Mouse (Mus musculus) gastrocnemius, adult 2 months (tissue): Measurements from ENCODE around the gene Ubash3a. TPM values are rescaled to one million over a fixed set of nuclear protein-coding genes. Genes with fewer than 3 reads are reported as not detected.
A peak's percentile ranks its signal among the peaks of the same experiment; 100 is the strongest.
"Not testable (repeated sequence)": the region's sequence is repeated elsewhere in the genome, so short reads cannot be mapped to it uniquely, and the experiment has no call there.

Source experiments
- DNase-seq: peaks from one replicate; pipeline ENCODE4 v3.0.0; 2022
- H3K27ac ChIP-seq: fragments of 200-600 bp; 2 replicates; pipeline ENCODE4 v1.8.1; 2022; ENCODE audit warnings: mild to moderate bottlenecking
- H3K4me3 ChIP-seq: fragments of 200-600 bp; 2 replicates; pipeline ENCODE4 v1.8.1; 2022; ENCODE audit warnings: mild to moderate bottlenecking, moderate library complexity
- CTCF ChIP-seq: fragments of 200-600 bp; IDR thresholded peaks from 2 replicates; pipeline ENCODE4 v1.8.1; 2022; ENCODE audit warnings: antibody characterized with exemption, mild to moderate bottlenecking, moderate library complexity
- intact Hi-C: fragments of 180-260 bp; cut with DNase I; formaldehyde crosslinking; loops from one replicate; pipeline ENCODE4 v1.15.1; 2025
- total RNA-seq, 2 experiments: library from RNA; stranded (reverse); gene quantifications; 2 replicates each; pipeline ENCODE4 v1.2.3; 2021

The Ubash3a gene
- total RNA-seq, 2 experiments from 2014 or later = not detected

DNA sequence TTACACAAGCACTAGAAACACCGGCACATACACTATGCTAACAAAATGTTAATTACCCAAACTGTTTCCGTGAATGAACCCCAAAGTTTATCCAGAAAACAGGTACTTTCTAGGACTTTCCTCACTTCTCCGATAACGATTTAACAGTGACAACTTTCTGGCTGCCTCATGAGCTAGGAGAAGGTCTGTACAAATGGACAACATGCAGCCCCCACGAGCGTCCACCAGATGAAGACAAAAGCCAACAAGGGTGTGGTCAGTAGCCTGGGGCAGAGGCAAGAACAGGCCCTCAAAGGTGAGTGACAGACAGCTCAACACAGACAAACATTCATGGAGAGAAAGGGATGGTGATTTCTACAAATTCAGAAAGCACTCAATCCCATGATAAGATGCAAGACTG, 59.9 kb downstream of the Ubash3a start:
- intact Hi-C loops = no loop called here
- no peak for TF ChIP-seq CTCF

DNA sequence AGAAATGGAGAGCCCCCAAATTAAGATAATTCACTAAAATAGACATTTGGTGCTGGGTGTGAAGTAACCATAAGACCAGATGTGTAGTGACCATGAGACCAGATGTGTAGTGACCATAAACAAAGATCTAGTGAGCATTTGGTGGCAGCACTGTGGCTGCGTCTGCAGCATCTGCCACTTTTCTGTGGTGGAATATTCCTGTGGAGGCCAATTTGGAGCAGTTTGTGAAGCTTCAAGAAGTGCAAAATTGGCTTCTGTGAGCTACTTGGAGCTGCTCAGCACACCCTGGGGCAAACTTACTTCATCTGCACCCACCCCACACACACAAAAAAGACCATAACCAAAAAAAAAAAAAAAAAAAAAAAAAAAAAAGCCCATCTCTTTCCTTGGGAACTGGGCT, 60.3 kb downstream of the Ubash3a start:
- no peak overlapping the region for H3K27ac ChIP-seq
- intact Hi-C loops = no loop called here
- DNase-seq = no peak
- H3K4me3 ChIP-seq = no peak overlapping the region
- no peak for TF ChIP-seq CTCF

More for the DNA sequence above, 59.9 kb downstream of the Ubash3a start:
- Histone ChIP-seq H3K4me3 (no peak overlapping the region), H3K27ac (no peak overlapping the region)
- DNase-seq = no peak

DNA sequence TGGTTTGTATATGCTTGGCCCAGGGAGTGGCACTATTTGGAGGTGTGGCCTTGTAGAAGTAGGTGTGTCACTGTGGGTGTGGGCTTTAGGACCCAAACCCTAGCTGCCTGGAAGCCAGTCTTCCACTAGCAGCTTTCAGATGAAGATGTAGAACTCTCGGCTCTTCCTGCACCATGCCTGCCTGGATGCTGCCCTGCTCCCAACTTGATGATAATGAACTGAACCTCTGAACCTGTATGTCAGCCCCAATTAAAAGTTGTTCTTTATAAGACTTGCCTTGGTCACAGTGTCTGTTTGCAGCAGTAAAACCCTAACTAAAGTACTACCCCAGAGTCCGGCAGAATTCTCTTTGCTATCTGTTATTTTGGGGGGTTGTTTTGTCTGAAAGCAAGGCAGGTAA, 62.1 kb downstream of the Ubash3a start:
- Histone ChIP-seq H3K4me3 (no peak overlapping the region), H3K27ac (no peak overlapping the region)
- TF ChIP-seq CTCF = no peak
- intact Hi-C loops = no loop called here
- no peak for DNase-seq

DNA sequence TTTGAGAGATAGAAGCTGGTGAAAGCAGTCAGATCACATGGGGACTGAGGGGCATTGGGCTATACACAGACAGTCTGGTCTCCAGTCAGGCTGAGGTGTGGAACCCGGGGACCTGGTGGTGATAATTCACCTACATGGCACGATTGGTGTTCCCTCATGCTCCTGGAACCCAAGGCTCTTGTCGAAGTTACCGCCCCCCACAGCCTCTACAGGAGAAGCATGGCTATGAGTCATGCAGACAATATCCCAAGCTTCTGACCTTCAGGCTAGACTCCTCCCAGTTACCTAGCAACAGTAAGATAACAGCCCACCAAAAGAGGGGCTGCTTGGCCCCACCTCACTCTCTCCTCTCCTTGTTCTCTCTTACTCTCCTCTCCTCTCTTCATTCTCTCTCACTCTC, 62.6 kb downstream of the Ubash3a start:
- DNase-seq = no peak
- H3K27ac ChIP-seq = no peak overlapping the region
- H3K4me3 ChIP-seq = no peak overlapping the region
- intact Hi-C loops = no loop called here
- no peak for TF ChIP-seq CTCF

DNA sequence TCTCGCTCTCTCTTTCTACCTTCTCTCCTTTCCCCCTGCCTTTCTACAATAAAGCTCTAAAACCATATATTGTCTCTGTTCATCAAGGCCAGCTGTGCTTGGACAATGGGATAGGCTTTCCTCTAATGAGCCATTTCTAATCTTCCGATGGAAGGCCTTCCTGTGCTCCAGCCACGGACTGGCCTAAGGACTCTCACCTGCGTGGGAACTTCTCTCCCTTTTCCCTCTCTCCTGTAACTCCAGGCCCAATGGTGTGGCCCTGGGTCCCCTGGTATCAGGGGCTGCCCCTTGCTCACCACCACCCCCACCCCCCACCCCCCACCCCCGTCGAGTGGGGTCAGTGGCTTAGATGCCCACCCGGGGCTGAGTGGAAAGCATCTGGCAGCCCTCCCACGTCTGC, 63.1 kb downstream of the Ubash3a start:
- not testable (repeated sequence) for H3K27ac ChIP-seq, H3K4me3 ChIP-seq, DNase-seq
- intact Hi-C loops = loop anchor here (1.0 kb wide), 1 partner anchor 16 kb away; no protein-coding TSS in a partner anchor

DNA sequence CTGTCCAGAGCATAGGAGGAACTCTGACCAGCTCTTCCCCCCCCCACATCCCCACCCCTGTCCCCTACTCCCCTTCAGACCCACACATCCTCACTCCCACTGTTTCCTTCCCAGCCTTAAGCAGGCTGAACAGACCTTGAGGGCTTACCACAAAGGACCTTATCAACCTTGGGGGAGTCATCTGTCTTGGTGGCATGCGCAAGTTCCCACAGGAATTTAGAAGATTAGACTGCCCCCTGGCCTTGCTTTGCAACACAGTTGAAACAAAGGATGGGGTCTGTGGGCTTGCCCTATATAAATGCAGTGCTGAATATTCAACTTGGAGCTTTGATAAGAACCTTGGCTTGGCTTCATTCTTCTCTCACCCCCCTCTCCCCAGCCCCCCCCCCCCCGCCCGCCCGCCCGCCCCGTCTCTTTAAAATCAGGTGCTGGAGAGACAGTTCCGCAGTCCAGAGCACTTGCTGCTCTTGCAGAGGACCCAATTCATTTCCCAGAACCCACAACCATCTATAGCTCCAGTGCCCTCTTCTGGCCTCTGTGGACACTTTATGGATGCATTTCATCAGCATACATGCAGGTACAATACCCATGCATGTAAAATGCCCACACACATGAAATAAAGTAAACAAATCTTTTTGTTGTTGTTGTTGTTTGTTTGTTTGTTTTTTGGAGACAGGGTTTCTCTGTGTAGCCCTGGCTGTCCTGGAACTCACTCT, 63.6 kb downstream of the Ubash3a start:
- DNase-seq = no peak
- Histone ChIP-seq H3K27ac (no peak overlapping the region), H3K4me3 (no peak overlapping the region)
- peak; percentile 67 for TF ChIP-seq CTCF
- intact Hi-C loops = loop anchor here (1.0 kb wide), 1 partner anchor 17 kb away; no protein-coding TSS in a partner anchor

DNA sequence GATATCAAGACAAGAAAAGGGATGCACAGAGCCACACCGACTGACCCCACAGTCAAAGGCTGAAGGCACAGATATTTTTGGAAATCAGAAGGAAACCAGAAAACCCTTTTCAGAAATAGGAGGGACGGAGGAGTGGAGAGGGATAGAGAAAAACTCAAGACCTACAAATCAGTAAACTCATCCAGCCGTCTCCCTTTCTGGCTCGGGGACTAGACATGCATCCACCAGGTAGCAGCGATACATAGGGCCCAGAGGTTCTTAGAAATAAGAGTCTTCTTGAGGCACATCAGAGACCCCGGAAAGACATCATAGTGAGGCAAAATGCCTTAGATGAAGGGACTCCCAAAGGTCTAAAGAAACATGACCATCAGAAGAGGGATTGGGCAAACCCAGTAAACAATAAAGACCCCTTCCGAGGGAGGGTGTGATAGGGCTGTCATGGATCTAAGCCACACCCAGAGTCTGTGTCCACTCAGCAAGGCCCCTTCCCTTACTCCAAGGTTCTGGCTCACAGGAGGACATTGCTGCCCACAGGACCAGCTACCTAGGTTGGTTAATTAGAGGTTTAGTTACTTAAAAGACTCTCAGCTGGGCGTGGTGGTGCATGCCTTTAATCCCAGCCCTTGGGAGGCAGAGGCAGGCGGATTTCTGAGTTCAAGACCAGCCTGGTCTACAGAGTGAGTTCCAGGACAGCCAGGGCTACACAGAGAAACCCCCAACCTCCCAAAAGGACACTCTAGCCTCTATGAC, 64.9 kb downstream of the Ubash3a start:
- no peak overlapping the region for H3K4me3 ChIP-seq
- no peak for DNase-seq
- no peak for TF ChIP-seq CTCF
- intact Hi-C loops = no loop called here
- H3K27ac ChIP-seq = no peak overlapping the region

DNA sequence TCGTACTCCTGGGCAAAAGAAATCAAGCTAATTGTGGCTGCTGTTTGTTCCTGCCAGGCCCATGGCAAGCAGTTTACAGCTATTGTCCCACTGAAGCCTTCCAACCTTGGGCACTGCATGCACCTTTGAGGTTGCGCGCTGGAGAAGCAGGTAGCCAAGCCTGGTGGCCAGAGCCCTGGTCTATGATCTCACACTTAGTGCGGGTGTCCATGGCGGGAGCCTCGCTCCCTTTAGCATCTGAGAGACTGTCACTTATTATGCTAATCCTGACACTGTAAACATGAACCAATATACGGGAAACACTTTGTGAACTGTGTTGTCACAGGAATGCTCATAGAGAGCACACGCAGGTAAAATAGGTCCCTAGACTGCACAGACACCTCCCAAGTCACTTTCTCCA, 66.0 kb downstream of the Ubash3a start:
- DNase-seq = no peak
- H3K4me3 ChIP-seq = no peak overlapping the region
- H3K27ac ChIP-seq = no peak overlapping the region
- intact Hi-C loops = no loop called here
- no peak for TF ChIP-seq CTCF

DNA sequence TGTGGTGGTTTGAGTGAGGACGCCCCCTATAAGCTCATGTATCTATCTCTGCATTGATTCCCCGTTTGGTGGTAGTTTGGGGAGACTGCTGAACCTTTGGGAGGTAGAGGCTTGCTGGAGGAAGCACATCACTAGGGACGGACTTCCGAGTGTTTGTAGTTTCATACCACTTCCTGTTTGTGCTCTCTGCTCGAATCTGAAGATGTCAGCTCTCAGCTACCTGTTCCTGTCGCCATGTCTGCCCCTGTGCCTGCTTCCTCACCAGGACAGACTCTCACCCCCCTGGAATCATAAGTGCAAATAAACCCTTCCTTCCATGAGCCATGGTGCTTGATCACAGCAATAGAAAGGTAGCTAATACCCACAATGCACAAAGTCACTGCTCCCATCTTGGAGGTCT, 67.5 kb downstream of the Ubash3a start:
- no peak for TF ChIP-seq CTCF
- DNase-seq = peak; percentile 8
- no peak overlapping the region for H3K27ac ChIP-seq
- intact Hi-C loops = no loop called here
- no peak overlapping the region for H3K4me3 ChIP-seq

DNA sequence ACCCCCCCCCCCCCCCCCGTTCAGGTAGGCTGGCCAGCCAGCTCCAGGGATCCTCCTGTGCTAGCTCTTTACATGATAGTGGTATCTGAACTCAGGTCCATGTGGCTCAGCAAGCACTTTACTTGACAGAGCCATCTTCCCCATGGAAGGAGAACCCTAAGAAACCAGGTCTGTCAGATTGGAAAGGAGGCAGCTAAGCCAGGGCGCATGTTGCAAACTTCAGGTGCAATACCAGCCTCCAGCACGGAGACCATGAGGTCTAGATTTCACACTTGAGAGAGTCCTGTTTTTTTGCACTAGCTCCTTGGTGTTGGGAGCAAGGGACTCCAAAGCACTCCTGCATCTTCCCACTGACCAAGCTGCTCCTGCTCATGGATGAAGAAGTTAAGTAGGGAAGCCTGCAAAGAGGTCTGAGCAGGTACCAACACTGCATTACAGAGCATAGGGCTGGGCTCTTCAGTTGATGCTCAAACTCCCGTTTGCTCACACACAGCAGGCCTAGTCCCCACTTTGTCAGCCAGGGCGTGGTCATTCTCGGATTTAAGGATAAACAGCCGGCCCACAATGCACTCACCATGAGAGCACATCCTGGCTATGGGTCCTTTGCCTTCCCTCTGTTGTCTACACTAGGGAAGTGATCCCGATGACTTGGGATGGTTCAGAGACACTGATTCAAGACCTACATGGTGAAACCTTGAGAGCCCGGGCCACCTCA, 68.7 kb downstream of the Ubash3a start:
- Histone ChIP-seq H3K4me3 (peak overlapping the region; percentile 71), H3K27ac (peak overlapping the region; percentile 82)
- intact Hi-C loops = no loop called here
- no peak for TF ChIP-seq CTCF
- DNase-seq = peak; percentile 61

DNA sequence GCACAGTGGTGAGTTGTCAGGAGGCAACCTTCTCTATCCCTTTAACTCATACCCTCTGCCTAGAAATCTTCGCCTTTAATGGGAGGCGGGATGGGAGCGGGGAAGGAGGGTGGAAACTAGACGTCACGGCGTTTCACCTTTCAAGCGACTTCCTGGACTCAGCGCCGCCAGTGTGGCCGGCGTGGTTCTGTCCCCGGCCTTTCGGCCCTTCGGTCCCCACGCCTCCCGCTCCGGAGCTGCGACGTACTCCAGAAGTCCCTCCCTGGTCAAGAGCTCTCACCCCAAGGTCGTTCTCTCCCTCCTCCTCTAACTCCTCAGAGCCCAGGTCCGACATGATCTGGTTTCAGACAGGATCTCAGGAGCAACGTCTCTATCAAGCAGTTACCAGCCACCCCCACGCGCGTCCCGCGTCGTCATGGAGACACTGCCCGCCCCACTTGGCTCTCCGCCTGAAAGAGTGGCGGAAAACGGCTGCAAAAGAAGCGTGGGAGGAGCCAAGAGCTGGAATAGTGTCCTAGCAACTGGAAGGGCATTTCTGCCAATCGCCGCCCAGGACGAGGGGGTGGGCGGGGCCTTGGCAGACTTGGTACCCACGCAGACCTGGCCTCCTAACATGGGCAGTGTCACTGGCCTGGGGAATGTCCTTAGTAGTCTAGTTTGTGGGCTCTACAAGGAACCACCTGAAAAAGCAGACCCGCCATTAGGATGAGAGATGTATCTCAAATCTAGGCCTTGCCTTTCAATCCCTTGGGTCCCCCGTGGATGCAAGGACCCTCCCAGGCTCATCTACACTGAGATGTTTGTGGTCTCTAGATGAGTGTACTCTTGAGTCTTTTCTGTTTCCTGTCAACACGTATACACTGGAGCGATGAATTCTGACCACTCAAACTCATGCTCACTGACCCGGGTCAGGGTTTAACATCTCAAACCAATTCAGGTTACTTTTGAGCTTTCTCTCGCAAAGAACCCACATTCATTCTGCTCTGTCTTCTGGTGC, 69.5 kb downstream of the Ubash3a start, which contains the start of gene Rsph1:
Gene Rsph1 (minus strand): TSS at position 462 of the 997 bp plus-strand sequence.
- intact Hi-C loops = no loop called here
- Histone ChIP-seq H3K27ac (peak within 1 kb of the TSS; percentile 82), H3K4me3 (peak within 1 kb of the TSS; percentile 71)
- TF ChIP-seq CTCF = no peak
- peak; percentile 99 for DNase-seq

DNA sequence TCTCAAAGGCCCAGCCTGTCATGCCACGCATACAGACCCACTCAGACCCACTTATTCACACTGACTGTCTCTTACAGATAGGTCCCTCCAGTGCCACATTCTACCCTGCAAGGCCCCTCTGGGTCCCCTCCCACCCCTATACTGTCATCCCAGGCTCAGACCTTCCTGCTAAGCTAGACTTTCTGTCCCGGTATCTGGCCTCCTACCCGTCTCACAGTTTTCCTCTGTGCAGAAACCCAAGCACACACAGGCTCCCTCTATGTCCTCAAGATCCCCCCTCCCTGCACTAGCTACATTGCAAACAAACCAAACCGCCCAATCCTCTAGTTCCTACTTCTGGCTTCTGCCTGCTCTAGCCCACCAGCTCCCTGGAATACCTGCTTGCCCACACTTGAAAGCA, 70.3 kb downstream of the Ubash3a start:
- intact Hi-C loops = no loop called here
- DNase-seq = no peak
- H3K4me3 ChIP-seq = peak overlapping the region; percentile 71; the same call in 1 of the 2 replicates
- no peak overlapping the region for H3K27ac ChIP-seq
- TF ChIP-seq CTCF = no peak
